Mouse (Mus musculus): ENCODE results near the gene Kcnd3. TPM values are rescaled to one million over a fixed set of nuclear protein-coding genes. Genes with fewer than 3 reads are reported as not detected.

The Kcnd3 gene
- total RNA-seq, 2 experiments from 2014 or later: 0.05 TPM; not detected in 1

- peak; percentile 62 for ATAC-seq (replicated peaks; ENCODE audit: poor library complexity)
These were observed 68.3 kb downstream of the Kcnd3 start for GRCm38 (mm10) chr3:105520446-105520845.

- 0 out of 2 replicates have a peak, but pooled peaks have one; percentile 16 for ATAC-seq (replicated peaks; ENCODE audit: poor library complexity)
These were observed 69.1 kb downstream of the Kcnd3 start for GRCm38 (mm10) chr3:105521178-105521631.

GRCm38 (mm10) chr3:105521639-105522038 lies 69.5 kb downstream of the Kcnd3 start:
- no peak for ATAC-seq (replicated peaks; ENCODE audit: poor library complexity)

GRCm38 (mm10) chr3:105528860-105529259 lies 76.7 kb downstream of the Kcnd3 start:
- ATAC-seq (replicated peaks; ENCODE audit: poor library complexity): no peak

GRCm38 (mm10) chr3:105529700-105530099 lies 77.6 kb downstream of the Kcnd3 start:
- ATAC-seq (replicated peaks; ENCODE audit: poor library complexity): no peak

GRCm38 (mm10) chr3:105530363-105531130 lies 78.4 kb downstream of the Kcnd3 start:
- ATAC-seq (replicated peaks; ENCODE audit: poor library complexity): no peak

GRCm38 (mm10) chr3:105538406-105538805 lies 86.3 kb downstream of the Kcnd3 start:
- ATAC-seq (replicated peaks; ENCODE audit: poor library complexity): no peak

- ATAC-seq (replicated peaks; ENCODE audit: poor library complexity): peak; percentile 39
These were observed 86.9 kb downstream of the Kcnd3 start for GRCm38 (mm10) chr3:105538819-105539607.

- ATAC-seq (replicated peaks; ENCODE audit: poor library complexity): no peak
These were observed 90.6 kb downstream of the Kcnd3 start for GRCm38 (mm10) chr3:105542741-105543140.

GRCm38 (mm10) chr3:105544106-105544505 lies 92.0 kb downstream of the Kcnd3 start:
- ATAC-seq (replicated peaks; ENCODE audit: poor library complexity): no peak

- ATAC-seq (replicated peaks; ENCODE audit: poor library complexity): no peak
These were observed 94.5 kb downstream of the Kcnd3 start for GRCm38 (mm10) chr3:105546611-105547071.

GRCm38 (mm10) chr3:105548074-105548771 lies 96.1 kb downstream of the Kcnd3 start:
- peak; percentile 46; the same call in 1 of the 2 replicates for ATAC-seq (replicated peaks; ENCODE audit: poor library complexity)

- no peak for ATAC-seq (replicated peaks; ENCODE audit: poor library complexity)
These were observed 107.3 kb downstream of the Kcnd3 start for GRCm38 (mm10) chr3:105559456-105559855.

- no peak for ATAC-seq (replicated peaks; ENCODE audit: poor library complexity)
These were observed 114.8 kb downstream of the Kcnd3 start for GRCm38 (mm10) chr3:105566973-105567372.

GRCm38 (mm10) chr3:105567472-105567871 lies 115.3 kb downstream of the Kcnd3 start:
- ATAC-seq (replicated peaks; ENCODE audit: poor library complexity): no peak

- ATAC-seq (replicated peaks; ENCODE audit: poor library complexity): no peak
These were observed 116.3 kb downstream of the Kcnd3 start for GRCm38 (mm10) chr3:105568403-105568802.

GRCm38 (mm10) chr3:105568851-105569250 lies 116.7 kb downstream of the Kcnd3 start:
- no peak for ATAC-seq (replicated peaks; ENCODE audit: poor library complexity)

- no peak for ATAC-seq (replicated peaks; ENCODE audit: poor library complexity)
These were observed 117.2 kb downstream of the Kcnd3 start for GRCm38 (mm10) chr3:105569310-105569752.

GRCm38 (mm10) chr3:105569950-105570349 lies 117.8 kb downstream of the Kcnd3 start:
- no peak for ATAC-seq (replicated peaks; ENCODE audit: poor library complexity)

- no peak for ATAC-seq (replicated peaks; ENCODE audit: poor library complexity)
These were observed 118.7 kb downstream of the Kcnd3 start for GRCm38 (mm10) chr3:105570818-105571217.

GRCm38 (mm10) chr3:105571944-105572343 lies 119.8 kb downstream of the Kcnd3 start:
- ATAC-seq (replicated peaks; ENCODE audit: poor library complexity): no peak

All from megakaryocyte progenitor cell, adult 5-6 weeks (primary cell).